Mouse (Mus musculus) forebrain, embryonic 16.5 days (tissue): Measurements from ENCODE around the gene Shh. TPM values are rescaled to one million over a fixed set of nuclear protein-coding genes. Genes with fewer than 3 reads are reported as not detected.
A peak's percentile ranks its signal among the peaks of the same experiment; 100 is the strongest.

Experiments used
- ATAC-seq: fragments of 200-750 bp; cut with Nextera tagmentation; 2 replicates; pipeline ENCODE4 v1.8.0; 2017; ENCODE audit warnings: mild to moderate bottlenecking, moderate library complexity
- H3K27ac ChIP-seq: fragments of 300-500 bp; sonication (generic); 2 replicates; pipeline ENCODE4 v1.5.1; 2014; ENCODE audit warnings: low read length, control low read depth
- H3K27me3 ChIP-seq: fragments of 300-500 bp; sonication (generic); replicated peaks from 2 replicates; pipeline ENCODE4 v1.6.1; 2014; ENCODE audit warnings: low read length; ENCODE audit not compliant: control insufficient read depth, insufficient read depth
- H3K36me3 ChIP-seq: fragments of 300-500 bp; sonication (generic); 2 replicates; pipeline ENCODE4 v1.6.1; 2014; ENCODE audit not compliant: control insufficient read depth, insufficient read depth
- H3K4me1 ChIP-seq: fragments of 300-500 bp; sonication (generic); replicated peaks from 2 replicates; pipeline ENCODE4 v1.6.1; 2014; ENCODE audit warnings: low read length; ENCODE audit not compliant: control insufficient read depth, insufficient read depth
- H3K4me2 ChIP-seq: fragments of 300-500 bp; sonication (generic); 2 replicates; pipeline ENCODE4 v1.6.1; 2014; ENCODE audit warnings: mild to moderate bottlenecking, low read length, control low read depth
- H3K4me3 ChIP-seq: fragments of 300-500 bp; sonication (generic); replicated peaks from 2 replicates; pipeline ENCODE4 v1.5.1; 2014; ENCODE audit warnings: mild to moderate bottlenecking, low read length, control low read depth
- H3K9ac ChIP-seq: fragments of 300-500 bp; sonication (generic); replicated peaks from 2 replicates; pipeline ENCODE4 v1.6.1; 2014; ENCODE audit warnings: low read depth, low read length, control low read depth
- H3K9me3 ChIP-seq: fragments of 300-500 bp; sonication (generic); 2 replicates; pipeline ENCODE4 v1.6.1; 2016; ENCODE audit warnings: low read length; ENCODE audit not compliant: control insufficient read depth
- WGBS: fragments of 180-500 bp; shearing (Covaris S2); extraction: QIAGEN DNeasy Blood & Tissue Kit; methylation state at CpG from one replicate; pipeline ENCODE4 v1.1.7; 2014; 5-methylcytosine and 5-hydroxymethylcytosine counted together
- polyA plus RNA-seq: library from polyadenylated mRNA; unstranded; fragments of >200 nt; fragmentation: Nextera tagmentation; extraction: Ambion mirVana; gene quantifications from 2 replicates; pipeline ENCODE4 v1.2.1, GENCODE M21; 2015

Gene Shh
- polyA plus RNA-seq: 0.62 and 1.2 TPM in 2 replicates

DNA sequence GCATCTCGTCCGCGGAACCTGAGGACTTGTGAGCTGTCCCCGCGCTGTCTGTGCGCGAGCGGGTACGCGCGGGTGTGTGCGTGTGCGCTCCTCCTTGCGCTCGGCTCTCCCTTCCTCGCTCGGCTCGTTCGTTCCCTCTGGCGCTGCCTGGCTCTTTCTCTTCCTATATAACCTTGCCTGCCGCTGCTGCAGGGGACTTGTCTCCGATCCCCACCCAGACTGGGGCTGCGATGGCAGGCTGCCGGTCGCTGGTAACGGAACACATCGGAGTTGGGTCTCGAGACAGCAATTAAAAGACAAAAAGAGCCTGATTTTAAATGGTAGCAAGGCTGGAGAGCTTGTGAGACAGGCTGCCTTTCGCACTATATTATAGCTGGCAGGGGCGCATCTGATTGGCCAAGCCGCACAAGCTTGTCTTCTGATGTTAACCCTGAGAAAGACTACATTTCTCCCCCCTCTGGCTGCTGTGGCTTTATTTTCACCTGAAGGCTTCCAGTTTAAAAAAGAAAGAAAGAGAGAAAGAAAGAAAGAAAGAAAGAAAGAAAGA lies at the start of gene Shh:
TSS of gene Shh (minus strand) at position 497 of the 547 bp plus-strand sequence.
- H3K4me1 ChIP-seq: peaks cover 30% of the 10 kb centered on the region
- H3K4me2 ChIP-seq: peak within 1 kb of the TSS; percentile 87
- ATAC-seq: peak; percentile 78
- no peaks in the 10 kb centered on the region for H3K36me3 ChIP-seq
- H3K9ac ChIP-seq: peak within 1 kb of the TSS; percentile 63
- H3K27ac ChIP-seq: peak within 1 kb of the TSS; percentile 72; the same call in 1 of the 2 replicates
- H3K27me3 ChIP-seq: peaks cover 81% of the 10 kb centered on the region
- H3K4me3 ChIP-seq: peak within 1 kb of the TSS; percentile 55
- WGBS: under 1% methylated on average over 31 of the region's 31 CpGs
- no peaks in the 10 kb centered on the region for H3K9me3 ChIP-seq

DNA sequence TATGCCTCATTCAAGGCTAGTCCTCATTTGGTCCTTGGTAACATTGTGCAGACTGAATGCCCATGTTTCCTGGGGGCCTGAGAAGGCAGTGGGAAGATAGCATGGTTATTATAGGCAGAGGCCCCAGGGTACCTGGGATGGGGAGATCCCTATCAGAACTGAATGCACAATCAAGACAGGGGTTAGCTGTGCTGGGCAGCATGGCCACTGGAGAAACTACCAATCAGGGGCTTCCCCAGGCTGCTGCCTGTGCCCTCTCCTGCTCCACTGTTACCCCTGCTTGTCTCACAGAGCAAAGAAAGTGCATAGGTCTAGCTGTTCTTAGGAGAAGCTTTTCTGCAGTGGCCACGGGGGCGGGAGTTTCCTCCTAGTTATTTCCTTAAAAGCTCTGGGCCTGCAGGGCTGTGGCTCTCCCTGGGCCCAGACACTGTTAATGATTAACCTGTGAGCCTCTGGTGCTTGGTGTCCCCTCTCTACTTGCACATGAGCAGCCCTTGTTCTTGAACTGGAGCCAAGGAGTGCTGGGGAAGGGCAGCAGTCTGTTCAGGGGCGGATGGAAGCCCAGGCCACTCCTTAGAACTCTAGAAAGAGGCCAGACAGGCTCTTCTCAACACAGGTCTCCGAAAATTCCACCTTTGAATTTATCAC lies 33.9 kb upstream of the Shh start:
- no peak for ATAC-seq
- H3K27ac ChIP-seq: no peak overlapping the region
- 67% methylated on average over 4 of the region's 4 CpGs for WGBS
- no peak overlapping the region for H3K4me2 ChIP-seq
- H3K36me3 ChIP-seq: no peaks in the 10 kb centered on the region
- no peak overlapping the region for H3K9ac ChIP-seq
- no peaks in the 10 kb centered on the region for H3K9me3 ChIP-seq
- no peaks in the 10 kb centered on the region for H3K4me1 ChIP-seq
- no peak overlapping the region for H3K4me3 ChIP-seq
- no peaks in the 10 kb centered on the region for H3K27me3 ChIP-seq

DNA sequence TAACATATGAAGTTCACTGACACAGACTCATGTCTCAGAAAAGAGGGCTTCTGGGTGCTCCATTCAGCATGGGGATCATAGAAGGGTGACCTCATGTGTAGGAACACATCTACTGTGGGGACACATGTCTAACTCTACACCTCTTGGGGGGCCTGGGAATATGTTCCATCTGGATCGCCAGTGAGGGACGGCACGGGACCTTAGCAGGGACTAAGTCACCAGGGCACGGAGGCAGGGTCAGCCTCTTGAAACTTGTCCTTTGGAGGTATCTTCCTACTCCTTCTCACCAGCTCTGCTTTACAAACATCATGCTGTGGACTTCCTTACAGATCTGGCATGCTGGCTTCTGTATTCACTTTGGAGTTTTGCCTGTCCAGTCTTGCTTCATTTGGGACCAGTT lies 31.8 kb upstream of the Shh start:
- no peak overlapping the region for H3K4me3 ChIP-seq
- no peak overlapping the region for H3K9ac ChIP-seq
- H3K27me3 ChIP-seq: no peaks in the 10 kb centered on the region
- no peaks in the 10 kb centered on the region for H3K4me1 ChIP-seq
- H3K4me2 ChIP-seq: no peak overlapping the region
- 92% methylated on average over 4 of the region's 4 CpGs for WGBS
- ATAC-seq: no peak
- H3K9me3 ChIP-seq: no peaks in the 10 kb centered on the region
- H3K27ac ChIP-seq: no peak overlapping the region
- no peaks in the 10 kb centered on the region for H3K36me3 ChIP-seq

DNA sequence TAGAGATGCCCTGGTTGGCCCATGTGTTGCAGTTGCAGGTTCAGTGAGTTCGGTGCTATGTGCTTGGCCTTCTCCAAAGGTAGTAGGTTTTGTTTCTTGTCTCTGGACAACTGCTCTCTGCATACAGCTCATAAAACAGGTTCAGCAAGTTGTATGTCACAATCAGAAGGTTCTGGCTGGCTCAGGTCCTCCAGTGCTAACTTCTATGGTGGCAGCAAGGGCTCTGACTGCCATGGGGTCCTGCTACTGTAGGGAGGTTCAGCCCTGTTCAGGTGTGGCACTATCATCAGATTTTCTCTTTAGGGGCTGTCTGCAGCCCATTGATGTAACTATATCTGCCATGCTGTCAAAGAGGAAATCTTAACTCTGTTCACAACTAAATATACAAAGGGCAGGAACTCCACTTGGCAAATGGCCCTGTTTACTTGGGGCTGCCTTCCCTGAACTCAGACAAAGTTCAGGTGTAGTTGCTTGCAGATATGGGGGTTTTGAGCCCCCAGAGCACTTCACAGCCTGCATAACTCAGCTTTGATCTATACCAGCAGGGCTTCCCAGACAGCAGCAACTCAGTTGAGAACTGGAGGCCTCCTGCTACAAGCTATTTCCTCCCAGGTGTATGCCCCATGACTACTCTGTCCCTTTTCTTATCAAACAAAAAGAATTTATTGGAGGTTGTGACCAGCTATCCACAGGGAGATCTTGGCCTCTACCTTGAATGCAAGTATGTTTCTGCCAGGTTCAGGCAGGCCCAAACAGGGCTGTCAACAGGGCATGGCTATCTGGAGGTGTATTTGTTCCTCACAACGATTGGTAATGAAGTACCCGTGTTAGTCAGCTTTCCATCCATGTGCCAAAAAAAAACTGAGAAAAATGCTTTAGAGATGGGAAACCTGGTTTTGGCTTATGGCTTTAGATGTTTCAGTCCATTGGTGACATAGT lies 28.9 kb upstream of the Shh start:
- no peak for ATAC-seq
- Histone ChIP-seq H3K4me3 (no peak overlapping the region), H3K27ac (no peak overlapping the region), H3K9ac (no peak overlapping the region), H3K36me3 (no peaks in the 10 kb centered on the region), H3K4me1 (no peaks in the 10 kb centered on the region), H3K9me3 (no peaks in the 10 kb centered on the region), H3K27me3 (no peaks in the 10 kb centered on the region), H3K4me2 (no peak overlapping the region)
- WGBS: 92% methylated on average over 3 of the region's 3 CpGs

DNA sequence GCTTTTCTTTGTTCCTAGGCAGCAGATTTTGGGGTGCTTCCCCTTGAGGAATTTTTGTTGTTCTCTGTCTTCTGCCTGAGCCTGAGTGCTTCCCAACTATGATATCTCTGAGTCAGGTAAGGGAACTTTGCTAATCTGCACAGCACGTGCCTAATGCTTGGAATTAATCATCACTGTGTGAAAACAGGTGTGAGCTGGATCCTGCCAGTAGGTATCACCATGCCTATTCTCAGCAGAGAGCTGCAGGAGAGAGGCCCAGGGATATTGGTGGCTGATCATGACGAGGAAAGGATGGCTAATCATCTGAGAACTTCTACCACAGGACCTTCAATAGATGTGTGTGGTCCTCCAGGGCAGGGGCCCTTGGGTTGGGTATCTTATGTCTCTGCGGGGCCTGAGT lies 26.5 kb upstream of the Shh start:
- ATAC-seq: no peak
- Histone ChIP-seq H3K9ac (no peak overlapping the region), H3K4me1 (no peaks in the 10 kb centered on the region), H3K27ac (no peak overlapping the region), H3K27me3 (no peaks in the 10 kb centered on the region), H3K36me3 (no peaks in the 10 kb centered on the region), H3K9me3 (no peaks in the 10 kb centered on the region), H3K4me2 (no peak overlapping the region), H3K4me3 (no peak overlapping the region)
- WGBS: 76% methylated on average over 3 of the region's 3 CpGs

DNA sequence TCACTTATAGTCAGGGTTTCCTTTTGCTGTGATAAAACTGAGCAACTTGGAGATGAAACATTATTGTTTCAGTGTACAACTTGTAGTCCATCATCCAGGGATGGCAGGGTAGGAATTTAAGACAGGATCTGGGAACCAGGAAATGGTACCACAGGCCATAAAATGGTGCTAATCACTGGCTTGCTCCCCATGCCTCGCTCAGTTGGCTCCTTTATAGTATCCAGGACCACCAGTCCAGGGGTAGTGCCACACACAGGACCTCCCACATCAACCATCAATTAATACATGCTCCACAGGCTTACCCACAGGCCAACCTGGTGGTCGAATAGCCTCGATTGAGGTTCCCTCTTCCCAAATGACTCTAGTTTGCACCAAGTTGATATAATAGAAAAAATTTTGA lies 15.9 kb upstream of the Shh start:
- Histone ChIP-seq H3K9me3 (no peaks in the 10 kb centered on the region), H3K4me3 (no peak overlapping the region), H3K27me3 (no peaks in the 10 kb centered on the region), H3K9ac (no peak overlapping the region), H3K36me3 (no peaks in the 10 kb centered on the region), H3K4me2 (no peak overlapping the region), H3K4me1 (no peaks in the 10 kb centered on the region), H3K27ac (no peak overlapping the region)
- WGBS: 75% methylated on average over 3 of the region's 3 CpGs
- ATAC-seq: no peak

DNA sequence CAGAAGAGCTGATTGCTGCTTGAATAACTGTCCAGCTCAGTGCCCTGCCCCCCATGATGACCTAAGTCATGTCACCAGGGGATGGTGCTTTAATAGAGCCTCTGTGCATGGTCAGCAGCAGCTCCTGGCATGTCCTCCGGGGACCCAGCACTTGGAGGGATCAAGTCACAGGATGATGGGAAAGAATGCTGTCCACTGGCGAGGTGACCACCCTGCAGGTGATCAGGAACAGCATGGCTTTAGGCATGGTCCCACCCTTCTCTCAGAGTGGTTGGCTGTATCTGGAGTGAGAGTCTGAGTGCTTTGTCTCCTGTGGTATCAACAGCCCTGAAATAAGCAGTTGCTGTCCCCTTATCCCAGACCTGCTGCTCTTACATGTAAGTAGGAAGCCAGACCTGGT lies 14.7 kb upstream of the Shh start:
- peaks cover under 1% of the 10 kb centered on the region; the same call in 1 of the 2 replicates for H3K4me1 ChIP-seq
- WGBS: 74% methylated on average over 2 of the region's 2 CpGs
- no peak overlapping the region for H3K4me3 ChIP-seq
- H3K36me3 ChIP-seq: no peaks in the 10 kb centered on the region
- H3K9ac ChIP-seq: no peak overlapping the region
- H3K9me3 ChIP-seq: no peaks in the 10 kb centered on the region
- ATAC-seq: no peak
- no peaks in the 10 kb centered on the region for H3K27me3 ChIP-seq
- H3K4me2 ChIP-seq: no peak overlapping the region
- H3K27ac ChIP-seq: no peak overlapping the region

DNA sequence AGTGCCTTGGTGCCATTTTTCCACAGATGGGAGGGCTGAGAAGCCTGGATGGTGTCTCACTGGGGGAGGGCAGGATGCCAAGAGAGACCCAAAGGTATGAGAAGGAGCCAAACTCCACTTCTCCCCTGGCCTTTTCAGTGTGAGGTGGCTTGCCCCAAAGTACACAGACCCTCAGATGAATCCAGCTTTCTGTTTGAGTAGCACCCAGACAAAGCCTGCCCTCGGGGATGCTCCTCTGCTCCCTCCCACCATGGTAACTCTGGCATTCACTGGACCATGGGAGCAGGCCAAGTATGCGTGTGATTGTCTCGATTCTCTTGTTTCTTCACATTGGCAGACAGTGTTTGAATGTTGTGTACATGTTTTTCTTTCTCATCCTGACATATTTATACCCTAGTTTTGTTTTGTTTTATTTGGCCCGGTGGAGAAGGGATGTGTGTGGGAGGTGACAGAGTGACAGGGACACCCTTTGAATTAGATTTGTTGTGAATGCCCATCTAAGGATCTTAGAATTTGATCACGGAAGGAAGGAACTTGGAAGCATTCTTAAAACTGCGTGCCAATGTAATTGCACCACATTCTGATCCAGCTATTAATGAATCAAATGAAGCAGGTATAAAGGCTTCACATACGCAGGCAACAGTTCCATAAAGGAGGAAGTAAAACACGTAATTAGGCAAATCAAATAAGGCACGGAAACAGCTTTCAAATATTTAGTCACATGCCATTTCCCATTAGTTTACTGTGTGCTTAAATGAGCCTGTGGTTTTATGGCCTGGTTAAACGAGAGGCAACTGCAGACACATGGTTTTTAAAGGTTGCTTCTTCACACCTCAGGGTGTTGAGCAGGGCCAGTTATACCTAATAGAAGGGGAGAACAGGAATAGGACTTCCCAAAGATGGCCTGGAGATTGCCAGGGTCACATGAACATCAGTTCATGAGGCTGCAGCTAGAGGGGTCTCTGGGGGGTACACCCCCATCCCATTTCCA lies 9.6 kb upstream of the Shh start:
- Histone ChIP-seq H3K27ac (no peak overlapping the region), H3K4me1 (peaks cover 2% of the 10 kb centered on the region; the same call in 1 of the 2 replicates), H3K27me3 (0 out of 2 replicates have a peak, but pooled peaks cover 2% of the 10 kb centered on the region), H3K4me2 (no peak overlapping the region), H3K4me3 (no peak overlapping the region), H3K36me3 (no peaks in the 10 kb centered on the region), H3K9me3 (no peaks in the 10 kb centered on the region), H3K9ac (no peak overlapping the region)
- no peak for ATAC-seq
- 28% methylated on average over 10 of the region's 10 CpGs for WGBS
